Mouse (Mus musculus) lung, postnatal 36 days (tissue): ENCODE measurements around the gene Katnbl1.

Experiments used
- DNase-seq: peaks from one replicate; pipeline ENCODE4 v3.0.0; 2022; ENCODE audit warnings: mixed read lengths

The Katnbl1 gene

GRCm38 (mm10) chr2:112378973-112379898 is at the start of gene Katnbl1:
Gene Katnbl1, plus strand, starts transcription at chr2:112379211.
- peak; percentile 95 for DNase-seq

- peak; percentile 21 for DNase-seq
Observed at GRCm38 (mm10) chr2:112332051-112332898, 46.7 kb upstream of the Katnbl1 start.

DNA sequence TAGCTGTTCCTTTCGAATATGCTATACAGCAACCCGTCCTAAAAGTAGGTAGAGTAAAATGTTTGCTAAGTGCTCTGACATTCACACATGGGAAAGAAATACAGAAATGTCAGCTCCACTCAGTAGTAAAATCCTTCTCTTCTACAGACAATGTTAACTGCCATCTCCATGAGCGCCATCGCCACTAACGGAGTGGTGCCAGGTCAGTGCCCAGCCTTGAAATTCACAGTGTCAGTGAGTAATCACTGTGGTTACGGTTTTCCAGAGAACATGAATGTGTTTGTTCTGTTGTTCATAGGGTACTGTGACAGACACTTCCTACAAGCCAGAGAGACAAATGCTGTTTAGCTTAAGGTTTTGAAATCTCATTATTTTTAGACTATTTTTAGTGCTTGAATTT is 41.8 kb upstream of the Katnbl1 start:
- no peak for DNase-seq

DNA sequence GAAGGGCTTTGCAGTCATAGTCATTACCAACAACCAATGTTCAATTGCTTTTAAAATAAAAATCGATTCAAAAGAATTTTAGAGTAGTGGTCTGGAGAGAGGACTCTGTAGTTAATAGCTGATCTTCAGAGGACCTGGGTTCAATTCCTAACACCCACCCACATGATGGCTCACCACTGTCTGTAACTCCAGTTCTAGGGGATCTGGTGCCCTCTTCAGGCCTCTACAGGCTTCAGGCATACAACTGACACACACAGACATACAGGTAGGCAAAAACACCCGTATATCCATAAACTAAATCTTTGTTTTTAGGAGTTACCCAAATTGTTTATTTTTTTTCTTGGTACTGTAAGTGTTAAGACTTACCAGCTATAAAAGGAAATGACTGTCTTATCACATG is 39.3 kb upstream of the Katnbl1 start:
- DNase-seq: peak; percentile 45

GRCm38 (mm10) chr2:112341117-112341516 is 37.9 kb upstream of the Katnbl1 start:
- no peak for DNase-seq

DNA sequence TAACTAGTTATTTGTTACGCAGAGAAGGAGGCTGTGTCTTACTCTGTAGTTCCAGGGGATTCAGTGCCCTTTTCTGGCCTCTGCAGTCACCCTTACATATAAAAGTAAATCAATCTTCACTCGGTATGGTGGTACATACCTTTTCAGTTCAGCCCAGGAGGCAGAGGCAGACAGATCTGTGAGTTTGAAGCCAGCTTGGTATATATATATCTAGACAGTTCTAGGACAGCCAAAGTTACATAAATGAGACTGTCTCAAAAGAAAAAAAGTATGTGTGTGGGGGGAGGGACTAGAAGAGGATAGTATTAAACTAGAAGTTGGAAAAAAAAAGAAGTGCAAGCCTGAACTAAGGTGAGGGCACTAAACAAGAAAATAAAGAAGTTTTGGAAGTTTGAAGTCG is 30.8 kb upstream of the Katnbl1 start:
- DNase-seq: no peak

DNA sequence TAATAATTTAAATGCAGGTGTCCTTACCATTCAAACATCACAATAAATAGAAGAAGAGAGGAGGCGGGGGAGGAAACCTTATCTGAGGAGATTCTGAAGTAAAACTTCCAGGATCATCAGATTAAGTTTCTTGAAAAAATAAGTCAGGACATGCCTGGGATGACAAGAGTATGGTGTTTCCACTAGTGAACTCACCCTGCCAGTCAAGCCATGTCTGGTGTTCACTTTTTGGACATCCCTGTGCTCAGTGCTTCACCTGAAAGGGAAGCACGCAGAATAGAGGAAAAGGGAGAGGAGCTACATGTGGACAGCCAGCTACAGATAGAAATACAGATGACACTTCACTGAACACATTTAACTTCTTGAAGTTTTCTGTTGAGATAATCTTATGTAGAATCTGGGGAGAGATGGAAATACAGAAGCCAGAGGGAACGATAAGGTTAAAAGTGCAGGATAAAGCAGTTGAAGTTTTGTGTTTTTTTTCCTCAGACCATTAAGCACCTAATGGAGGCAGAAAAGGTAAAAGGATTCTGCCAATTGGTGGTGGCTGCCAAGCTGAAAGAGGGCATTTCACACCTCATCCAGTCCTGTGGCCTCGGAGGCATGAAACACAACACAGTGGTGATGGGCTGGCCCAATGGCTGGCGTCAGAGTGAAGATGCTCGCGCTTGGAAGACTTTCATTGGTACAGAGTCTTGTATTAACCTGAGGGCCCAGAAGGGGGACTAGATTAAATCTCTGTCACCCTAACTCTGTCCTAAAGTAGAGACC is 25.1 kb upstream of the Katnbl1 start:
- no peak for DNase-seq

DNA sequence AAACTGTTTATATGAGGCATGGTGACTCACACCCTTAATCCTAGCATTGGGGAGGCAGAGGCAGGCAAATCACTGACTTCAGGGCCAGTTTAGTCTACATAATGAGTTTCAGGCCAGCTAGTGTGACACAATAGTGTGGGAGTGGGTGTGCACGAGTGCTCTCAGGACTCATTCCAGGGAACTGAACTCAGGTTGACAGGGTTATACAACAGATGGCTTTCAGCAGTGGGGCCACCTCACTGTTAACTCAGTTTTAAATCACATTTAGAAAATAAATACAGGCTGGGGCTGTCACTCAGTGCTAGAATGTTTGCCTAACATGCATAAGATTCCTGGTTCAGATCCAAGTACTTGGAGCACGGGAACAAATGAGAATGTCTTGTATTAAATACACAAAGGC is 19.4 kb upstream of the Katnbl1 start:
- DNase-seq: peak; percentile 71

DNA sequence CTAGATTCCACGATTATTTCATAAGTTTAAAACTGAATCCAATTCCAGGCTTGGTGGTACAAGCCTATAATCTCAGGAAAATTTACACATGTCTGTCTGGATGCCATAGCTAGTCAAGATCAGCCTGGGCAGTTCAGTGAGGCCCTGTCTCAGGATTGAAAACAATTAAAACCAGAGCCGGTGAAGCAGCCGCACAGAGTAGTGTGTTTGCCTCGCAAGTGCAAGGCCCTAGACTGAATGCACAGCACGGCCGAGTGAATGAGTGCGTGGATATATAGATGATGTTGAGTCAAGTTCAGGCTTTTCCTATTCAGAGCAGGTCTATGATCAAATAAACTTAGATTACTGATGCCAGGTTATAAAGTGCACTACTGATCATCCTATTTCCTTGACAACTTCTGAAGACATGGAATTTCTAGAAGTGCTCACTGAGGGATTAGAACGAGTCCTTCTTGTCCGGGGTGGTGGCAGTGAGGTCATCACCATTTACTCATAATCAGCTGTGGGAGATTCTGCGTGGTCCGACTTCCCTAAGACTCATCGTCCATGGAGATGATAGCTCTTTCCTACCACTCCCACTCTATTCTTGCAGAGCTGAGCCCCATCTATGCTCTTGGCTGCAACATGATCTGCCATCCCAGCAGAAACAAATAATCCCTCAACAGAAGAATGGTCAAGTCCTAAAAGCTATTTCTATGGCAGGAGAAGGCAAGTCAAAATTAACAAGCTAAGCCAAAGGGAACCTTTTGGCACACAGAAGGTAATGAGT is 18.8 kb upstream of the Katnbl1 start:
- no peak for DNase-seq

GRCm38 (mm10) chr2:112360781-112361169 is 18.2 kb upstream of the Katnbl1 start:
- DNase-seq: no peak

DNA sequence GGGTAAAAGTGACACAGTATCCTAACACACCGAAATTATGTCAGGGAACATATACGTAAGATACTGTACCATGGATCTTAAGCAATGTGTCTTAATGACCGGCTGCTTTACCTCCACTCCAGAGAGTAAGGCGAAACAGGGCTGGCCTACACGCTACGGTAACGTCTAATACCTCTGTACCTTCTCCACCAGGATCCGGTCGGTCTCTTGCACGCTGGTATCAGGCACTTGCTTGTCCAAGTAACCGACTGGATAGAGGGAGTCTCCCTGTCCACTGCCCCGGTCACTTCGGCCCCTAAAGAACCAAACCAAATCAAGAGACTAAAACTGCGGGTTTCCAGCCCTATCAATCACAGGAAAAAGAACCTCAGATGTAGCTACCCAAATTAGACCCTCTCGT is 11.8 kb upstream of the Katnbl1 start:
- no peak for DNase-seq

- DNase-seq: peak; percentile 95
Observed at GRCm38 (mm10) chr2:112367726-112368673, 11.0 kb upstream of the Katnbl1 start, which contains the start of gene Emc4. Gene Emc4, minus strand, starts transcription at chr2:112368027.

GRCm38 (mm10) chr2:112369941-112370340 is 9.1 kb upstream of the Katnbl1 start:
- no peak for DNase-seq

DNA sequence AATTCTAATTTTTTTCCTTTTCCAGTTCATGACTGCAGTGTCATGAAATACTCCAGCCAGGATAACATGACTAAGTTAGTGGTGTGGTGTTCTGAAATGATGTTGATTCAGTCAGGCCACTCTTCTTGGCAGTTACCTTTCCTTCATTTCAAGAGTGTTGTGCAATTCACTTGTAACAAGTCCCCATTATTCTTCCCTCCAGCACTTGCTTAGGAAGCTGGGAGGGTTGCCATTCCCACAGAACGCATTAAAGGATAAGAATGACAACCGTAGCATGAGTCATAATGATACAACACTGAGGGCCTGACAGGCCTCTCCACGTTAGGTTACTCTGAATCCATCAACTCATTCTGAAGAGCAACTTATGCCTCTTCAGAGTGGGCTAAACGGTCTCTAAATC is 5.9 kb upstream of the Katnbl1 start:
- DNase-seq: peak; percentile 70

DNA sequence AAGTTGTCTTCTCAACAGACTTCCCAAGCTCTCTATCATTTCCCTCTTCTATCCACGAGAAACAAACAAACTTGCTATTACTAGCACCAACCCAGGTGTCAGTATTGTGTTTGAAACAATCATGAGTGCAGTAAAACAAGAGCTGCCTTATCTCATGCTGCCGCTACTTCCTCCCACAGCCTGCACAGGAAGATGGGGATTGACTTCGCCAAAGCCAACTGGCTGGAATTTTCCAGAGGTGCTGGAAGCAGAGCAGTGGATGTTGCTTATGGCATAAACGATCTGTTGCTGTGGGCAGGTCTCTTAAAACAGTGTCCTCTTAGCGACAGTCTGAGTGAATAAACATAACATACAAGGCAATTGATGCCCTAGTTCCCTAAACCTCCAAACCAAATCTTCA is 4.4 kb upstream of the Katnbl1 start:
- peak; percentile 34 for DNase-seq

- DNase-seq: no peak
Observed at GRCm38 (mm10) chr2:112380131-112380530, 1.1 kb downstream of the Katnbl1 start.

- DNase-seq: no peak
Observed at GRCm38 (mm10) chr2:112381219-112381618, 2.2 kb downstream of the Katnbl1 start.

DNA sequence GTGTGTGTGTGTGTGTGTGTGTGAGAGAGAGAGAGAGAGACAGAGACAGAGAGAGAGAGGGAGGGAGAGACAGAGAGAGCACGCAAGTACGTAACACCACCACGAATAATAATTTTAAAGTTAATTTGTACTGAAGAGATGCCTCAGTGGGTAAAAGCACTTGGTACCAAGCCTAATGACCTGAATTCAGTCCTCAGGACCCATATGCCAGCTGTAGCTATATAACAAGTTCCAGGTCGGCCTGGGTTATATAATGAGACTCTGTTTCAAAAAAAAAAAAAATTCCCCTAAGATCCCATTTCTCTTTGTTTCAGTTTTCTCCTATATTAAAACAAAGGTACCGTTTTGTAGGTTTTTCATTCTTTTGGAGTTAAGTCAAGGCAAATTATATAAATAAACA is 11.8 kb downstream of the Katnbl1 start:
- no peak for DNase-seq

GRCm38 (mm10) chr2:112391346-112392000 is 12.5 kb downstream of the Katnbl1 start:
- no peak for DNase-seq

DNA sequence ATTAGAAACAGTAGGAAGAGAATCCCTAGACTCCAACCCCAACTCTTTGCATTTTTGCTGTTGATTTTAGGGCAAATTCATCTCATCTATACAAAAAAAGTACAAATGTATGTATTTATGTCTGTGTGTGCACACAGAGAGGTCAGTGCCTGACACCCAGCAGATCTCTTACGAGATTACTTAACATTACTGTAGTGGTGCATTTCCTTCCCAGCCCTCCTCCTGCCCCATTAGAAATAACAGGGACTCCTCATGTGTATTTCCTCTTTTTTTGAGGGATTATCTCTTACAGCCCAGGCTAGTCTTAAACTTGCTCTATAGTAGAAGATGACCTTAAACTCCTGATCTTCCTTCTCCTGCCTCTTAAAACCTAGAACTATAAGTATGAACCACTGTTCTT is 13.7 kb downstream of the Katnbl1 start:
- DNase-seq: no peak
